Mouse (Mus musculus): Measurements from ENCODE around the gene Rbm15b.

DNA sequence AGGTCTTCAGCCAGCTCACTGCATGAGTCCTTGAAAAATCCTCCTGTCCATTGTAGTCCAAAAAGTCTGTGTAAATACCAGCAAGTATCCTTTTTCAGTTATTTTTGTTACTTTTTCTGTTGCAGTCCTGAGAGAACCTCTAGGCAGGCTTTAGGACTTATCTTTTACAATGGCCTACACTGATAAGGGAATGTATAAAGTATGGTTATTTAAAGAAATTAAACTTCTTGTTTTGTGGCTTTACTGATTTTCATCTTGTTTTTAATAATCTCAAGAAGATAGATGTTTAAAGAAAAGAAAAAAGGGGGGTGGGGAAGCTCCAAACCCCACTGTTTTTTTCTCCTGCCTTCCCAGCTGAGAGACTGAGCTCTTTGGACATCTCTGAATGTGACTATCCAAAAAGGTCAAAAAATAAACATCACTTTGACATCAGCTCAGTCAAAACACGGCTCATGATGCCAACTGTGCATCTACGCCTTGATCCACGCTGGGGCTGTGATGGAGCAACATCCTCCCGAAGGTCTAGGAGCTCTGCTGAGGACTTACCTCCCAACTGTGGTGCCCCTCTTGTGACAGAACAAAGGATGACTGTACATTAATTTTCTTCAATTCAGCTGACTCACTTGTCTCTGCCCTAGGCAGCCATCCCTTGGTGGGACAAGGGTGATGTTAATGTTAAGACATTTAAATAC is 16.0 kb upstream of the Rbm15b start:
- TF ChIP-seq CTCF (IDR thresholded peaks at IDR 0.05; ENCODE audit: low read depth) (no peak), EP300 (optimal IDR thresholded peaks at IDR 0.05) (no peak)

All from stomach, postnatal 0 days (tissue).